Mouse (Mus musculus) myocyte (in vitro differentiated cells): Measurements from ENCODE around the gene Dlg2.

Experiments
- CEBPB ChIP-seq: IDR thresholded peaks from 2 replicates; pipeline ENCODE4 v1.6.1; 2011; ENCODE audit warnings: mild to moderate bottlenecking, moderate library complexity; ENCODE audit not compliant: poor library complexity, insufficient read depth, severe bottlenecking
- E2F4 ChIP-seq: IDR thresholded peaks from one replicate; pipeline ENCODE4 v1.6.1; 2011; ENCODE audit warnings: mild to moderate bottlenecking, control low read depth, moderate library complexity; ENCODE audit not compliant: insufficient read depth
- MAX ChIP-seq: IDR thresholded peaks from one replicate; pipeline ENCODE4 v1.6.1; 2011; ENCODE audit warnings: low read depth, mild to moderate bottlenecking, control low read depth
- MYOD1 ChIP-seq, 3 experiments: IDR thresholded peaks; one replicate each; pipeline ENCODE4 v1.6.1; 2011; ENCODE audit warnings: control low read depth in 2 of 3, low read depth in 2 of 3, mild to moderate bottlenecking in 2 of 3, moderate library complexity in 1 of 3; ENCODE audit not compliant: insufficient read length in 2 of 3, control insufficient read depth in 1 of 3
- MYOG ChIP-seq, 3 experiments: IDR thresholded peaks; one replicate each; pipeline ENCODE4 v1.6.1; 2011; ENCODE audit warnings: control low read depth in 2 of 3, low read depth in 2 of 3, mild to moderate bottlenecking in 2 of 3; ENCODE audit not compliant: insufficient read length in 2 of 3, control insufficient read depth in 1 of 3, insufficient read depth in 1 of 3
- POLR2A ChIP-seq: IDR thresholded peaks from one replicate; pipeline ENCODE4 v1.6.1; 2011; ENCODE audit warnings: low read depth, mild to moderate bottlenecking, control low read depth, moderate library complexity; ENCODE audit not compliant: insufficient read length
- POLR2AphosphoS2 ChIP-seq: IDR thresholded peaks from one replicate; pipeline ENCODE4 v1.6.1; 2011; ENCODE audit warnings: low read depth, control low read depth; ENCODE audit not compliant: insufficient read length
- REST ChIP-seq: IDR thresholded peaks from one replicate; pipeline ENCODE4 v1.6.1; 2011; ENCODE audit warnings: mild to moderate bottlenecking, control low read depth, moderate library complexity; ENCODE audit not compliant: insufficient read depth, insufficient read length
- TCF12 ChIP-seq: IDR thresholded peaks from one replicate; pipeline ENCODE4 v1.6.1; 2011; ENCODE audit warnings: mild to moderate bottlenecking, control low read depth; ENCODE audit not compliant: poor library complexity, insufficient read depth, severe bottlenecking
- TCF3 ChIP-seq: IDR thresholded peaks from one replicate; pipeline ENCODE4 v1.6.1; 2011; ENCODE audit warnings: low read depth, control low read depth; ENCODE audit not compliant: insufficient read length
- USF1 ChIP-seq: IDR thresholded peaks from one replicate; pipeline ENCODE4 v1.6.1; 2011; ENCODE audit warnings: low read depth, mild to moderate bottlenecking, control low read depth, moderate library complexity

DNA sequence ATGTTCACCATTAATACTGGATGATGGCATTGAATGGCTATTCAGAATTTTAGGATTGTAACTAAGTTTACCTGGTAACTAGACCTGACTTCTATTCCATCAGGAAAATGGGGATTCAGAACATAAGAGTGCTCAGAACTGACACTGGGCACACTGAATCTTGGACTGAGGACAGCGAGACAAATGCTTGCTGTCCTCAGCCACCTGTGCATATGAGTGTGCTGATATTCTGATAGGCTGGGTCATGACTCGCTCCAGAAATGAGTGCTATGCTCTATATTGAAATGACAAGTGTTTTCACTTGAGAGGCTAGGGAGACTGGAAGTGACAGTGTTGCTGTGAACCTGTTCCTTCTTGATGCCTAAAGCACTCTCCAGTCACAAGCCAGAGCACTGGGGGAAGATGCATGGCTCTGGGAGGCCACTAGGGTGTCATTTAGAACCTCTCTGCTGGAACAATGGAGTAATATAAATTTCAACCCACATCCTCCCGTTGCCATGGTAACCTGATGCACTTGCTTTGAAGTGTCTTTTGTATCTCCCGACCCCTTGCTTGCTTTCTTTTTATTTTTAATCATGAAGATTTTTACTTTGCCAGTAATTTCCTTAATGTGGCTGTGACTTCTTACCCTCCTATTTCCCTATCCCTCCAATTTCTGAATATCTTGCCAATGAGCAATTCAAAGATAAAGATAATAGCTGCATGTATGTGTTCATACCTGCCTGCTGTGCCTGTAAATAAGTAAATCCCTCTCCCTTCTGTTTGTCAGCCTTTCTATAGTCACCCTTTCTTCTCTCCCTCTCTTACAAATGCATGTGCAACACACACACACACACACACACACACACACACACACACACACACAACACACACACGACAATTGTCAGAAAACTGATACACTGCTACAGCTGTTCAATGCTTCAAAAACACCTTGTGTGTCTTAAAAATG, 367.1 kb downstream of the Dlg2 start:
- TF ChIP-seq TCF3 (no peak), MAX (no peak), POLR2A (no peak), USF1 (no peak), MYOG (IDR thresholded peaks at IDR 0.05; ENCODE audit: control insufficient read depth in 1 of 3, insufficient read depth in 1 of 3, insufficient read length in 2 of 3, low read depth in 2 of 3) (no peak), CEBPB (no peak), POLR2AphosphoS2 (no peak), E2F4 (no peak), REST (no peak), MYOD1 (IDR thresholded peaks at IDR 0.05; ENCODE audit: control insufficient read depth in 1 of 3, insufficient read length in 2 of 3, low read depth in 2 of 3) (no peak), TCF12 (no peak)
